Mouse (Mus musculus) ES-Bruce4 (cell line): Measurements from ENCODE around the gene Hoxa13.

Experiments used
- CTCF ChIP-seq: IDR thresholded peaks from one replicate; pipeline ENCODE4 v1.8.1; 2011; ENCODE audit warnings: low read depth, low read length
- EP300 ChIP-seq: IDR thresholded peaks from 2 replicates; pipeline ENCODE4 v1.6.1; 2011; ENCODE audit warnings: low read depth, low read length; ENCODE audit not compliant: insufficient read depth
- POLR2A ChIP-seq: IDR thresholded peaks from one replicate; pipeline ENCODE4 v1.8.1; 2011; ENCODE audit warnings: low read length; ENCODE audit not compliant: insufficient read depth

GRCm38 (mm10) chr6:52215771-52216535, 44.7 kb downstream of the Hoxa13 start:
- no peak for TF ChIP-seq CTCF
- no peak for TF ChIP-seq POLR2A
- no peak for TF ChIP-seq EP300
